Mouse (Mus musculus) lung, embryonic 15.5 days (tissue): ENCODE data around the gene Zfp9. TPM values are rescaled to one million over a fixed set of nuclear protein-coding genes. Genes with fewer than 3 reads are reported as not detected.

Experiments used
- ATAC-seq: fragments of 200-750 bp; cut with Nextera tagmentation; 2 replicates; pipeline ENCODE4 v1.8.0; 2017; ENCODE audit warnings: moderate number of reproducible peaks, borderline replicate concordance; ENCODE audit not compliant: low FRiP score, low TSS enrichment; ENCODE audit errors: extremely low read depth
- H3K27ac ChIP-seq: fragments of 300-500 bp; sonication (generic); 2 replicates; pipeline ENCODE4 v1.5.1; 2015; ENCODE audit warnings: moderate library complexity, mild to moderate bottlenecking, inconsistent platforms
- H3K27me3 ChIP-seq: fragments of 300-500 bp; sonication (generic); 2 replicates; pipeline ENCODE4 v1.6.1; 2015; ENCODE audit warnings: inconsistent platforms
- H3K36me3 ChIP-seq: fragments of 300-500 bp; sonication (generic); 2 replicates; pipeline ENCODE4 v1.6.1; 2015; ENCODE audit warnings: inconsistent platforms
- H3K4me1 ChIP-seq: fragments of 300-500 bp; sonication (generic); 2 replicates; pipeline ENCODE4 v1.6.1; 2015; ENCODE audit warnings: inconsistent platforms
- H3K4me2 ChIP-seq: fragments of 300-500 bp; sonication (generic); 2 replicates; pipeline ENCODE4 v1.6.1; 2015; ENCODE audit warnings: inconsistent platforms, mild to moderate bottlenecking, moderate library complexity
- H3K4me3 ChIP-seq: fragments of 300-500 bp; sonication (generic); 2 replicates; pipeline ENCODE4 v1.5.1; 2015; ENCODE audit warnings: mild to moderate bottlenecking, inconsistent platforms
- H3K9ac ChIP-seq: fragments of 300-500 bp; sonication (generic); 2 replicates; pipeline ENCODE4 v1.6.1; 2015; ENCODE audit warnings: inconsistent platforms
- H3K9me3 ChIP-seq: fragments of 300-500 bp; sonication (generic); 2 replicates; pipeline ENCODE4 v1.6.1; 2016; ENCODE audit warnings: inconsistent platforms
- WGBS: fragments of 180-500 bp; shearing (Covaris S2); methylation state at CpG from one replicate; pipeline ENCODE4 v1.1.7; 2015; 5-methylcytosine and 5-hydroxymethylcytosine counted together
- microRNA-seq: library from miRNA; unstranded; fragments of <30 nt; microRNA quantifications from one replicate; pipeline ENCODE4, GENCODE M21; 2016
- polyA plus RNA-seq: library from polyadenylated mRNA; unstranded; fragments of >200 nt; fragmentation: Nextera tagmentation; extraction: Ambion mirVana; gene quantifications from 2 replicates; pipeline ENCODE4 v1.2.1, GENCODE M21; 2015

Zfp9 gene
- polyA plus RNA-seq, 1 experiment from 2014 or later: 9.6 TPM

- 76% methylated on average over 1 of the region's 1 CpGs for WGBS
- H3K4me2 ChIP-seq: no peak overlapping the region
- no peak for ATAC-seq
- no peaks in the 10 kb centered on the region; the same call in 1 of the 2 replicates for H3K9me3 ChIP-seq
- H3K36me3 ChIP-seq: peaks cover 38% of the 10 kb centered on the region
- H3K27me3 ChIP-seq: no peaks in the 10 kb centered on the region
- H3K9ac ChIP-seq: no peak overlapping the region
- H3K4me3 ChIP-seq: no peak overlapping the region
- no peak overlapping the region for H3K27ac ChIP-seq
- no peaks in the 10 kb centered on the region for H3K4me1 ChIP-seq
These were observed 52.5 kb downstream of the Zfp9 start for GRCm38 (mm10) chr6:118426666-118427065.

GRCm38 (mm10) chr6:118419050-118419920, 59.8 kb downstream of the Zfp9 start, which contains the start of gene Bms1:
Bms1 (minus strand) TSS chr6:118419474.
- peak within 1 kb of the TSS; percentile 94 for H3K9ac ChIP-seq
- peaks cover 25% of the 10 kb centered on the region for H3K36me3 ChIP-seq
- peak within 1 kb of the TSS; percentile 94 for H3K27ac ChIP-seq
- H3K9me3 ChIP-seq: no peaks in the 10 kb centered on the region
- ATAC-seq: peak; percentile 97
- no peaks in the 10 kb centered on the region for H3K27me3 ChIP-seq
- H3K4me2 ChIP-seq: peak within 1 kb of the TSS; percentile 59
- peak within 1 kb of the TSS; percentile 90 for H3K4me3 ChIP-seq
- peaks cover 11% of the 10 kb centered on the region for H3K4me1 ChIP-seq
- WGBS: under 1% methylated on average over 67 of the region's 67 CpGs

Small RNA genes within 50 kb of the gene (microRNA-seq; reads per million reads assigned to microRNA genes)
- not detected for gene Gm25953

Other genes with a start within 250 kb of the Zfp9 start
- 35.2 and 36.8 TPM in 2 replicates for gene Bms1, start 59.8 kb downstream of the Zfp9 start, polyA plus RNA-seq
- gene Zfp248, start 23.8 kb downstream of the Zfp9 start, polyA plus RNA-seq: 6.7 and 7.6 TPM in 2 replicates
- 12.4 and 15.2 TPM in 2 replicates for gene Ankrd26, start 82.9 kb upstream of the Zfp9 start, polyA plus RNA-seq